Mouse (Mus musculus) gastrocnemius, postnatal 14 days (tissue): ENCODE results near the gene Sec16a. TPM values are rescaled to one million over a fixed set of nuclear protein-coding genes. Genes with fewer than 3 reads are reported as not detected.

Source experiments
- DNase-seq: peaks from one replicate; pipeline ENCODE4 v3.0.0; 2021; ENCODE audit warnings: mixed read lengths
- intact Hi-C: fragments of 180-260 bp; cut with DNase I; formaldehyde crosslinking; loops from one replicate; pipeline ENCODE4 v1.15.1; 2025; ENCODE audit warnings: low total_unique reads
- long read RNA-seq, 2 experiments: library from polyadenylated mRNA; stranded (forward); transcript quantifications; one replicate each; pipeline ENCODE4 v2.0.0; 2021
- total RNA-seq, 2 experiments: library from RNA; stranded (reverse); gene quantifications; 2 replicates each; pipeline ENCODE4 v1.2.3; 2021

Gene Sec16a
- total RNA-seq = 10 to 100 TPM; 20.9 to 24.1 TPM
- long read RNA-seq, experiment 1, full-length matches to known transcripts = 1 of 10 reads
- long read RNA-seq, experiment 1, partial matches to known transcripts = 7 of 10 reads
- long read RNA-seq, experiment 1, other reads (novel, unspliced or antisense) = 2 of 10 reads
- long read RNA-seq, experiment 2, full-length matches to known transcripts = 7 of 15 reads
- long read RNA-seq, experiment 2, partial matches to known transcripts = 4 of 15 reads
- long read RNA-seq, experiment 2, other reads (novel, unspliced or antisense) = 4 of 15 reads

DNA sequence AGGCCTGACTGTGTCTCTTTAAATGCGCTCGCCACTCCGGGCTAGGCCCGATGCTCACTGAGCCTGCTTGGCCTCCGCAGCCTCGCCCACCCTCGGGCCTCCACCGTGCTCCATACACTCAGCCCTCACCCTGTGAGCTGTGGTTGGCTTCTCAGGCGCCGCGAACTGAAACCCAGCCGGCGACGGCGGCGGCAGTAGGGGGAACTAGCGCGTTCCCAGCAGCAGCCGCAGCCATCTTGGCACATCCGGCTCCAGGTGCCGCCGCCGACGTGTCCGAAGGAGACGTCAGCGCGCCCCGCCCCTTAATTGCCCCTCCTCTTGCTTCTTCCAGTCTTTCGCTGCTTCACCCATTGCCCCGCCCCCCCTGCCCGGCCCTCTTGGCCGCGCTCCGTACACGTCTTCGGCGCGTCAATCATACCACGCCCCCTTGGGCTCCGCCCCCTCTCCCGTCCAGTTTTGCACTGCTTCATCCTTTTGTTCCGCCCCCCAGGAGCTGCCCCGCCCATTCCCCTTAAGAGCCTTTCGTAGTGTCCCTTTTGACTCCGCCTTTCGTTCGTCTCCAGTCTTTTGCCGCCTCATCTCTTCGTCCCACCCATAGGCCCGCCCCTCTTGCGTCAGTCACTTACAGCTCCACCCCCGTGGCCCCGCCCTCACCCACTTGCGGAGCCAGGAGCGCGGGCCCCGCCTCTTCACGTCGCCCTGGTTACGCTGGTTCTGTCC, at the start of gene Sec16a:
Gene Sec16a (minus strand): TSS at position 271 of the 720 bp plus-strand sequence.
- DNase-seq = peak; percentile 100
- intact Hi-C loops = loop anchor here (5.0 kb wide), 1 partner anchor 53 kb away; no protein-coding TSS in a partner anchor

DNA sequence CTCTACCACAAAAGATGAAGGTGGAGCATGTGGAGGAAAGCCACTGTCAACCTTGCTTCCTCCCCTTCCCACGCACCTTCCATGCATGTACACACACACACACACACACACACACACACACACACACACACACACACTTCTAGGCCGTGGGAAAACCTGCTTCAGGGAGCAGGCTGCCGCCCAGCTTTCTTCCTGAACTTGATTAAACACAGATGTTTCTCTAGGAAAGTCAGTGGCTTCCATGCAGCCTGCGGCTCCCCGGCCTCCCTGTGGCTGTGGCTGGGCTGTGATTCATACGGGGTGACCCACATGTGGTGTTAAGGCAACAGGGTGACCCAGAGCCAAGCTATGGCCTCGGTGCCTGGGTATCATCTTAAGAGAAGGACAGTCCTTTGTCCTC, 49.4 kb upstream of the Sec16a start:
- peak; percentile 43 for DNase-seq
- intact Hi-C loops = no loop called here

DNA sequence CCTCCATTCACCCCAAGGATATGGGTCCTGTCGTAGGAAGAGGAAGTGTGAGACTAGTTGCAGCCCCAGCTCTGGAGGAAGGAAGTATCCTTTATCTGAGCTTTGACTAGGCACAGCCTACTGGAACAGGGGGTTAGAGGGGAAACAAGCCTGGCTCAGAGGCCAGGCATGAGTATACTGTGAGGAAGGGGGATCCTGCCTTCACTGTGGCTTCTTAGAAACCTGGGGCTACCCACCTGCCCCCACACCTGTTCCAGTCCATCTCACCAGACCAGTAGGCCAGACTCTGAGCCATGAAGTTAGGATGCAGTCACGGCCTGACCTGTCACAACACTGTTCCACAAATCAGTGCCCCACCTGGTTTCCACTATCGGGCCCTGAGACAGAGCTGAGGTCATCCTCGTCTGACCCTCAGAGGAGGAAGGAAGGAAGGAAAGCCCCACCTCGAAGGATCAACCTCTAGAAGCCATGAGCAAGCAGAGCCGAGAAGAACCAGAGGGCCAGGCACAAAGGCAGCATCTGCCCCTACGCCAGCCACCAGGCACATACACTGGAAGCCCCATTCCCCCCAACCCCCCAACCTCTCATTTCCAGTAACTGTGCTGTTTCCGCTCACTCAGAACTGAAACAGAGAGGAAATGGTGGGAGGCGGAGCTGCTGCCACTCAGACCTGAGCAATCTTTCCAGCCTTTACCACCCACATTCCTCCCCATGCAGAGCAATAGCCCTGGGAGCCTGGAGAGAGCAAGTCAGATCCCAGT, 48.2 kb upstream of the Sec16a start:
- DNase-seq = no peak
- intact Hi-C loops = no loop called here

DNA sequence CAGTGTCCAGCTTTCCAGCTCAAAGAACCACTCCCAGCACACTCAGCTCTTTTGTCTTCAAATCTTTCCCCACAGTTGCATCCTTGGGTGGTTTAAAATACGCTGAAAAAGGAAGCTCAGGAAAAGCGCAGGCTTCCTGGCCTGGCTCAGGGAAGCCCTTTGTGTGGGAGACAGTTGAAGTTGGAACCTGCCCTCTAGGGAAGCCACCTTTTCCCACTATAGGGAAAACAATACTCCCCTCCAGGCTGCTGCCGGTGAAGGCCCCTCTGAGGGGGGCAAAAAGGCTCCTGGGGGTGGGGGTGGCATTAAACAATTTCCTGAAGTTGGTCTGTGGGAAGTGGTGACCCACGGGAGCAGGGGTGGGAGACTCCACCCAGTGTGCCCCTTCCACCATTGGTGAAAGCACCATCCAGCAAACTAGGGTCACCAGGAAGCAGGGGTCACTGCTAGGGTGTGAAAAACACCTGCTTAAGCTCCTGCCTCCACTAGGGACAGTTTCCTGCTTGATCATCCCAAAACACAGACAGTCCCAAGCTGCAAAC, 45.8 kb upstream of the Sec16a start:
- intact Hi-C loops = no loop called here
- DNase-seq = no peak

DNA sequence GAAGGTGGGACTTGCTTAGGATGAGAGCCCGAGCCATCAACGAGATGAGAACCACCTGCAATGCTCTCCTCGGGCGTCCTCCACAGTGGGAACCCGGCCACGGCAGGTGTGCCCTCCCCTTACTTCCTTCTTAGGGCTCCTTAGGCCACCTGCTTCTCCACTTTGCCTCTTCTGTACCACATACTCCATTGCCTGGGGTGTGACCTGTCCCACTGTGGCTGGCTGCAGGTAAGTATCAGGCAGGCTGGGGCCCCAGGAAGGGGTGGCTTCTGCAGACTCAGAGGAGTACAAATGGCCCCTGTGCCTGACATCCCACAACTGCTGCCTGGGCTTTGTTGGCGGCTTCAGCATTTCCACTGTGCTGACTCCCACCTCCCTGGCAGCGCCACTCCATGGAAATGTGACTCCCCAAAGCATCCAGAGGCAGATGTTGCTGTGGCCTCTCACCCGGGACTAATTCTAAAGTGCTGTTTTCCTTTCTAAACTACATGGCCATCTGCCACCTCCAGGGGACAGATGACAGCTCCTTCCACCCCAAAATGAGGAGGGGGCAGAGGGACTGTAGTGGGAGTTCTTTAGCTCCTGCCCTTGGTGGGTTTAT, 43.6 kb upstream of the Sec16a start:
- peak; percentile 43 for DNase-seq
- intact Hi-C loops = no loop called here

DNA sequence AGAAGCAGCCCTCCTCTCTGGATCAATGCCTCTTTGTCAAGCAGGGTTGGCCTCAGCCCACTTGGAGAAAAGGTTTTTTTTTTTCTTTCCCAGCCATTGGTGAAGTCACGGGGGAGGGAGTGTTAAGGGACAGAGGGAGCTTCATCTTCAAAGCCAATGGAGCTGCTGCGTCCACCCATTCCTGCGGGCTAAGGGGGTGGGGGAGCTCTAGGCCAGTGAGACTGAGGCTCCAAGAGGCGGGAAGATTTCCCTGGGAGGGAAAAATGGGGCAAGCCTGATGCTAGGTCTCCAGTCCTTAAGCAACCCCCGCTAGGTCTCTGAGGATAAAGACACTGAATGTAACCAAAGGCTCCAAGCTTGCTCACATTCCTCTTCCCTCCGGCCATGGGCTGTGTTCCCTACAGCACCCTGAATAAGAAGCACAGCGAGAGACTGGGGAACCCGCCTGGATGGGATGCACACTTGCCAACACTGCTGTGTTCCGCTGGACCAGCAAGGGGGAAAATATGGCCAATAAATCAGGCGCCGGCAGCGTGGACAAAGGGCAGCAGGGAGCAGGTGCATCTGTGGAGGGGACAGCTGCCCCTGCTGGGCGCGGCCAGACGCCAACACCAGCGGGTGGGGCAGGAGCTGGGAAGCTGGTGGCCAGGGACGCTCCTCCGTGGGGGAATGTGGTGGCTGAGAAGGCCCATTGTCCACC, 42.5 kb upstream of the Sec16a start:
- peak; percentile 74 for DNase-seq
- intact Hi-C loops = no loop called here

DNA sequence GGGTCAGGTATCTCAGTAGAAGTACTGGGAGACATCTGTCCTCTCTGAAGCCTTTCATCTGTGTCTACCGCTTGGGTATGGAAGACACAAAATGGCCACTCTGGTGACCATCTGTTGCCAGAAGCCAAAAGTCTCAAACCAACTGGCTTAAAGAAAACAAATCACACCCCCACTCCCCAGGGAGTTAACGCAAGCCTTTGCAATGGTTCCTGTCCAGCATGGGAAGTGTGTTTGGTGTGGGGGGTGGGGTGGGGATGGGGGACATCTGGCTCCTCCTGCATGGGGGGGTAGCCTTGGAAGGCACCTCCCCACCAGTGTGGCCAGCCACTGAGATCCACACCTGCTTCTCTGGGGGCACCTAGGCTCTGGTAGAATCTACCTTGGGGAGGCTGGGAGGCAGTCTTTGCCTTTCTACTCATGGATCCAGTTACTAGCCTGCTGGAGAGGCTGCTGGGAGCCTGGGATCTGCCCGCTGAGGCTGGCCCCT, 41.9 kb upstream of the Sec16a start:
- intact Hi-C loops = no loop called here
- DNase-seq = no peak

DNA sequence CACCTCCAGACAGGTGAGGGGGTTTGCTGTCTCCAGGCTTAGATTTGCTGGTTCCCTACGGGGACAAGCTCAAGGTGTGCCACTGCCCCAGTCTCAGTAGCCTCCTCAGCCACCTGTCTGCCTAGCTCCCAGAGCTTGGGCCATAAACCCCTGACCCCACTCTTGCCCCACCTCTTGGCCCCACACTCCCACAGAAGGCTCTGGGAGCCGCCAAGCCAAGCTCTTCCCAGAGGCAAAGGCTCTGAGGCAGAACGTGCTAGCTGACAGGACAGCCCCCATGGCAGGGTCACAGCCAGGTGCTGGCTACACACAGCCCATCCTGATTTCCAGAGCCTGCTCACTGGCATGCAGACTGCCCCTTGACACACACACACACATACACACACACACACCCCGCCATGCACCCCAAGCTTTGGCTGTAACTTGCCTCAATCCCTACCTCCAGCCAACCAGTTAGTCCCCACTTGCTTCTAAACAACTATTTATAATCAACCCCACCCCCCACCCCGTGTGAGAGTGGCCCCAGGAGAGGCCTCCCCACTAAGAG, 41.3 kb upstream of the Sec16a start:
- no peak for DNase-seq
- intact Hi-C loops = no loop called here

DNA sequence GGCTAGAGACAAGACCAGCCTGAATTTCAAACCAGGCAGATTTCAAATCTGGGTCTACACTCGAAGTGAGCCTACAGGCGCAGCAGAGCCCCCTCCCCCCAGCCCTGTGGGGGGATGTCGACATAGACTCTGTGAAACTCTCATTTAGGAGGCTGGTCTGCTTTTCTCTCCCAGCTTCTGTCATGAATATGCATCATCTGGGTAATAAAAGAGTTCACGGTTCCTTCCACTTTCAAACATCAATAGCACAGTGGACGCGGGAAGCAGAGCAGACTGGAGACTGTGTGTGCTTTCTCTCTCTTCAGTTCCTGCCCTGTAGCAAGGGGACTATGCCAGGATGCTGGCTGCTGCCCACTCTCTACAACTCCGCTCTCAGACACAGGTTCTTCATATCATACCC, 40.7 kb upstream of the Sec16a start:
- no peak for DNase-seq
- intact Hi-C loops = no loop called here

DNA sequence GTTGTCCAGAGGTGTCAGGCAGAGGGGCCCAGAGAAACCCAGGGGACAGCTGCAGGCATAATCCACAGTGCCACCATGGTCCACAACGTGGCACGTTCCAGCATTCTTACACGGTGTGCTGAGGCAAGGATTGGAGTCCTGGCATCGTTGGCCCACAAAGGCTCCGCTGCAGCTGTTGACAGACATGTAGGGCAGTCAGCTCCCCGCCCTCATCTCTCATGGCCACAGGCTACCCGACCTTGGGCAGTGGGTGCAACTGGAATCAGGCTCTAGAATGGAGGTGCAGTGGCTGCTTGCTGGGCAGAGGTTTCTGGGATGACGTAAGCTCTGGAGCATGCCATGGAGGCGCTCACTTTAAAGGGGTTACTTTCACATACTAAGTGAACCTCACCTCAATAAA, 40.3 kb upstream of the Sec16a start:
- DNase-seq = no peak
- intact Hi-C loops = no loop called here

DNA sequence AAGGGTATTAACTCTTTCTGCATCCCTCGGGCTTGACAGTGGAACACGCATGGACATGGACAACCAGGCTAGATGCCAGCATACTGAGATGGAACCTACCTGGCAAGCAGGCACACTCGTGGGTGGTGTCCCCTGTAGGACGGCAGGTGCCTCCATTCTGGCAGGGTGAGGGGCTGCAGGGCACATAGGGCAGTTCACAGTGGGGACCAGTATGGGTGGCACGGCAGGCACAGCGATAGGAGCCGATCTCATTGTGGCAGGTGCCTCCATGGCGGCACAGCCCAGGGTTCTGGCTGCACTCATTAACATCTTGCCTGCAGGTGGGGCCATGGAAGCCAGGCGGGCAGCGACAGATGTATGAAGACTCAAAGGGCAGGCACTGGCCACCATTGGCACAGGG, 39.2 kb upstream of the Sec16a start:
- intact Hi-C loops = no loop called here
- DNase-seq = no peak

DNA sequence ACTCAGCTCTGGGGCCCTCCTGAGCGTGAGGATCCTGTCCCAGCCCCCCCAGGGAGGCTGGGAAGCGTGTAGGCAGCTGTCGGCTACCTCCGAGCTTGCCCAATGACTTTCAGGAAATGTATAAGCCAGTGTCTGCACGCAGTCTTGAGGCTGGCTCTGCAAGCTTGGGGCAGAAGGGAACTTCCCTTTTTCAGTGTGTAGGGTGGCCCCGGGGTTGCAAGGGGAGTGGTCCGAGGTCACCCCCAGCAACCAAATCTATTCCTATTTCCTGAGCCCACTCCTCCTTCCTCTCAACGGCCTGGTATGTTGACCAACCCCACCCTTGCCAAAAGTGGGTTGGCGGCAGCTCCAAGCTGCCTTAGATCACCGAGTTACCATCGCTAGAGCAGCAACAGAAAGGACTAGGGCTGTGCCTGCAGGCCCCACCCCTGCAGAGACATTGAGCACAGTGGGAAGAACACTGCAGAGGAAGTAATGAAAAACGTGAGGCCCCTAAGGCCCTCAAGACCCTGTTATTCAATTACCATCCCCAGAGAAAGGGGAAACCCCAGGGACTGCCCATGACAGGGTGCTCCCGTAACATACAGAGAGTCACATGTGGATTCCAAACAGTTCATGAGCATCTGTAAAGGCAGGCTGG, 38.3 kb upstream of the Sec16a start:
- intact Hi-C loops = no loop called here
- no peak for DNase-seq

DNA sequence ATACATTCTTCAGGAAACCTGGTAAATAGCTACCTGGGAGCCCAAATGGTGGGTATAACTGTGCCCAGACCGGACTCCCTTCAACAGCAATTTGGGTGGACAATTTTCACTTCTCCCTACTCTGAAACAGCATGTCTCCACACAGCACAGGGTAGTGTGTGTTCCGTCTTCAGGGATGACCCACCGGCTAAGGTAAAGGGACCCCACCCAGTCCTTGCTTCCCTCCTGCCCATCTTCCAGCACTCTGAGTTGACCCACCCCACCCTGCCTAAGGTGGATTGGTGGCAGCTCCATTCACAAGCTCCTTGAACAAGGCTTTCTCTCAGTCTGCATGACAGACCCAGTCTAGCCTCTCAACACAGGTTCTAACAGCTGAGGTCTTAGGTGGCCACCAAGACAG, 37.8 kb upstream of the Sec16a start:
- DNase-seq = no peak
- intact Hi-C loops = no loop called here

DNA sequence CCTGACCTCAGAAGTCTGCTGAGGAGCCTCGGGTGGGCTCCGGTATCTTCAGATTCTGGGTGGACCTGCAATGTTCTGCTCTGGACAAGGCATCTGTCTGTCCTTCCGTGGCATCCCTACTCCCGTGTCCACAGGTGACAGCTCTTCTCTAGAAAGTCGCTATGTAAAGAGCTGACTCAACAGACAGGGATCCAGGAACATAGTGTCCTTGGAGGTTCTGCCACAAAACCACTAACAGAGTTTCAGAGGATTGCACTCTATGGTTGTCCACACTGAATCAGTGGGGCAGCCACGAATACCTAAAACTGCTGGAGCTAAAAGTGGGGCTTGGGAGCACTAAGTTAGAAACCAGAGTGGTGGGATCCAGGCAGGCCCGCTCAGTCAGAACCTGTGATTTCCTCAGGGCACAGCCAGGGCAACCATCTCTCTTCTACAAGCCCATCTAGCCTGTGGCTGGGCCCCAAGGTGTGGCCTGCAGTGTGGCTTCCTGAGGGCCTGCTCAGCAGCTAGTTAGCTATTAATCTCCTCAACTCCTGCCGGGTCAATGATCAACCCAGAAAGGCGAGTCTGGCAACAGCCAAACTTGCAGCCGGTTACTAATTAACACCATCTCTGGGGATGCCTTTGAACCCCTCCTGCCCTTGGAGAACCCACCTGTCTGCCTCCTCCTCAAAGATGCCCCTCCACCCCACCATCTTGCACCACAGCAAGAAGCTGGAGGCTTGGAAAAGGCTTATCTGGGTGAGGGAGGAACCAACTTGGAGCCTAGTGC, 36.9 kb upstream of the Sec16a start:
- intact Hi-C loops = no loop called here
- no peak for DNase-seq

DNA sequence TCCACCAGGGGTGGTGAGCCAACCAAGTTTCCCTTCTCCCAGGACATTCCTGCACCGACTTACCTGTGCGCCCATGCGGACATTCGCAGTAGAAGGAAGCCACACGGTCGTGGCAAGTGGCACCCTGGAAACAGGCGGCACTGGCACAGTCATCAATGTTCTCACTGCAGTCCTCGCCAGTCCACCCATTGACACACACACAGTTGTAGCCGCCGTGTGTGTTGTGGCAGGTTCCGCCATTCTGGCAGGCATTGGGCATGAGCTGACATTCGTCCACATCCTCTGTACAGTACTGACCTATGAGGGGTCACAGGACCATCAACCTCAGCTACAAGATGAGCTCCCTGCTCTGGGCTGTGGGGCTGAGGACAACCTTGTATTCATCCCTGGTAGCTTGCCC, 35.9 kb upstream of the Sec16a start:
- DNase-seq = no peak
- intact Hi-C loops = no loop called here

DNA sequence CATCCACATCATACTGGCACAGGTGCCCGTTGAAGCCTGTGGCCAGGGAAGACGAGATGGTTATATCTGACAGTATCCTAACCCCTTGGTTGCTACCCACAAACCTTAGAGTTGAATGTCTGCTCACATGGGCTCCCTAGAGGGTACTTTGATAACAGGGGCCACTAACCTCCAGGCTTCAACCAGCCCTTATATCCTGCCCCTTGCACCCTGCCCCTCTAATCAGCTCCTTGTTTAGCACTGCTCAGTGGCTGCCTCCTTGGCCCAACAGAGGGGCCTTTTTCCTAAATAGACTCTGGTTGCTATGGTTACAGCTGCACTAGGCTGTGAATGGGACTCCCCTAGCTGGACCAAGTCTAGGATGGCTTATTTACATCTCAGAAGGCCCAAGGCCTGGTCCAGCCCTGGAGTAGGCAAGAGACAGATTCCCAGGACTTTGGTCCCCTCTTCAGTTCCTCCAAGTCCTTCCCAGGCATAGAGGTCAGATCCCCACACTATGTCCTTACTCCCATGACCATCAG, 33.7 kb upstream of the Sec16a start:
- DNase-seq = no peak
- intact Hi-C loops = no loop called here

DNA sequence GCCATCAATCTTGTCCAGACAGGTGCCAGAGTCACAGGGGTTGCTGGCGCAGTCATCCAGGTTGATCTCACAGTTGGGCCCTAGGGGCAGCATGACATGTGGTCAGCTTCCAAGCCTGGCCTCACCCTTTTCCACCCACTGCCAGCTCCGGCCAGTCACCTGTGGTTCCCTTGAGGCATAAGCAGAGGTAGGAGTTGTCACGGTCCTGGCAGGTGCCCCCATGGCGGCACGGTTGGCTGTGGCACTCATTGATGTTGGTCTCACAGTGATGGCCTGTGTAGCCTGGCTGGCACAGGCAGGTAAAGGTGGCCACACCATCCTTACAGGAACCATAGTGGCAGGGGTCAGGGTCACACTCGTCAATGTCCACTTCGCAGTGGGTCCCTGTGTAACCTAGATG, 32.9 kb upstream of the Sec16a start:
- no peak for DNase-seq
- intact Hi-C loops = no loop called here
